Comparison of ENCODE assay signal across 18 mouse cellular contexts in the genomic region with DNA sequence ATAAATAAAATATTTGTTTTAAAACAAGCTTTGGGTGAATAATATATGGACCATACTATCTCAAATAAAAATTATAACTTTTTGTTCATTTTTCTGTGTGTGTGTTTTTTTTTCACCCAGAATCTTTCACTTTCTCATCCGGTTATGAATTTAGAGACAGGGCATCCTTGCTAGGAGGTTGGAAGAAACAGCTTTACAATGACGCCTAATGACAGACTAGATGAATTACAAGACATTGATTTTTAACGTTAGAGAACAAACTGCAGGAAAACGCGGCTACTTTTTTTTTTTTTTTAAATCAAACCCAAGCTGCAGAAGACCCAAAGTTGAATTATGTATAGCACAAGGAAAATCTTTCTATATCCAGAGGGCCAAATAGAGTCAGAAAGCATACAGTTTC. TPM values are rescaled to one million over a fixed set of nuclear protein-coding genes. Genes with fewer than 3 reads are reported as not detected.
A peak's percentile ranks its signal among the peaks of the same experiment; 100 is the strongest.
DNase-seq lines count a peak whose midpoint lies in the region; ATAC-seq and TF ChIP-seq lines count a peak whose summit lies in the region.
"Had no signal": no experiment of that assay in that cellular context is flagged by ENCODE, and none has a peak within 500 bp of the region (broad histone marks: within the 10 kb centered on the region; RNA-seq: fewer than 3 reads in every experiment).

No protein-coding gene starts in this region.

- no peak for TF ChIP-seq POLR2A in thymus, adult 2 months (IDR thresholded peaks at IDR 0.05; ENCODE audit: control insufficient read depth, extremely low read depth, insufficient read depth, low read length, poor library complexity)

- 46% methylated on average over 5 of the region's 5 CpGs for WGBS in forebrain, embryonic 15.5 days
- WGBS in forebrain, embryonic 11.5 days = 58% methylated on average over 5 of the region's 5 CpGs
- 47% methylated on average over 5 of the region's 5 CpGs for WGBS in midbrain, embryonic 14.5 days
- WGBS in thymus, adult 2 months = 75% methylated on average over 5 of the region's 5 CpGs

- H3K4me2 ChIP-seq in forebrain, embryonic 15.5 days (replicated peaks) = peak overlapping the region; percentile 44
- no peak overlapping the region for H3K4me2 ChIP-seq in forebrain, embryonic 11.5 days (ENCODE audit: low read depth, low read length, severe bottlenecking)
- peak overlapping the region; percentile 59 for H3K4me2 ChIP-seq in midbrain, embryonic 14.5 days (ENCODE audit: low read length)
- H3K4me2 ChIP-seq: embryonic facial prominence, embryonic 13.5 days; heart, embryonic 15.5 days had no signal

- H3K4me3 ChIP-seq in forebrain, embryonic 15.5 days = peak overlapping the region; percentile 38
- no peak overlapping the region for H3K4me3 ChIP-seq in forebrain, embryonic 11.5 days (ENCODE audit: low read depth, low read length)
- H3K4me3 ChIP-seq in midbrain, embryonic 14.5 days (replicated peaks; ENCODE audit: low read depth, low read length) = peak overlapping the region; percentile 37
- no peak overlapping the region for H3K4me3 ChIP-seq in thymus, adult 2 months (ENCODE audit: control insufficient read depth, insufficient read depth, low read length)
- H3K4me3 ChIP-seq: embryonic facial prominence, embryonic 13.5 days; gastrocnemius, adult 2 months; heart, embryonic 15.5 days; megakaryocyte, embryonic 14.5 days had no signal

- TF ChIP-seq CTCF in thymus, adult 2 months (IDR thresholded peaks at IDR 0.05; ENCODE audit: borderline replicate concordance, control insufficient read depth, extremely low read depth, insufficient read depth, low read length, poor library complexity) = no peak

- no peak overlapping the region for H3K27ac ChIP-seq in forebrain, embryonic 15.5 days (replicated peaks)
- H3K27ac ChIP-seq in forebrain, embryonic 11.5 days (ENCODE audit: low read depth, low read length) = no peak overlapping the region
- H3K27ac ChIP-seq in midbrain, embryonic 14.5 days (replicated peaks; ENCODE audit: low read depth, low read length) = no peak overlapping the region
- no peak overlapping the region for H3K27ac ChIP-seq in thymus, adult 2 months (ENCODE audit: control insufficient read depth, insufficient read depth, low read length)
- H3K27ac ChIP-seq: embryonic facial prominence, embryonic 13.5 days; gastrocnemius, adult 2 months; heart, embryonic 15.5 days; stomach, postnatal 0 days had no signal

- no peaks in the 10 kb centered on the region for H3K27me3 ChIP-seq in forebrain, embryonic 15.5 days
- no peaks in the 10 kb centered on the region for H3K27me3 ChIP-seq in forebrain, embryonic 11.5 days (ENCODE audit: control insufficient read depth, insufficient read depth, low read length)
- H3K27me3 ChIP-seq in midbrain, embryonic 14.5 days (ENCODE audit: control insufficient read depth, insufficient read depth, low read length) = no peaks in the 10 kb centered on the region
- no peaks in the 10 kb centered on the region for H3K27me3 ChIP-seq in thymus, adult 2 months (ENCODE audit: control insufficient read depth, insufficient read depth, low read length)
- H3K27me3 ChIP-seq: heart, embryonic 15.5 days; megakaryocyte, embryonic 14.5 days had no signal

- H3K4me1 ChIP-seq in forebrain, embryonic 15.5 days = no peaks in the 10 kb centered on the region
- H3K4me1 ChIP-seq in forebrain, embryonic 11.5 days (replicated peaks; ENCODE audit: control insufficient read depth, insufficient read depth, low read length) = no peaks in the 10 kb centered on the region
- H3K4me1 ChIP-seq in midbrain, embryonic 14.5 days (ENCODE audit: control insufficient read depth, insufficient read depth, low read length) = no peaks in the 10 kb centered on the region
- H3K4me1 ChIP-seq in thymus, adult 2 months (replicated peaks; ENCODE audit: control insufficient read depth, insufficient read depth, low read length) = no peaks in the 10 kb centered on the region
- H3K4me1 ChIP-seq: embryonic facial prominence, embryonic 13.5 days; heart, embryonic 15.5 days; megakaryocyte, embryonic 14.5 days had no signal

- no peak for DNase-seq in forebrain, embryonic 11.5 days (ENCODE audit: low spot score)
- peak; percentile 7 for DNase-seq in retina, postnatal 1 day
- DNase-seq in retina, embryonic 14.5 days (ENCODE audit: low spot score) = no peak
- peak; percentile 43 for DNase-seq in midbrain, embryonic 14.5 days
- no peak for DNase-seq in thymus, adult 2 months
- DNase-seq in adrenal gland, adult 2 months = no peak
- DNase-seq: cerebellum, adult 8-10 months had no signal

- 0 out of 2 replicates have a peak overlapping the region, but pooled peaks have one; percentile 39 for H3K9ac ChIP-seq in forebrain, embryonic 15.5 days (replicated peaks)
- no peak overlapping the region for H3K9ac ChIP-seq in forebrain, embryonic 11.5 days (ENCODE audit: low read length)
- H3K9ac ChIP-seq in midbrain, embryonic 14.5 days (replicated peaks; ENCODE audit: low read length) = peak overlapping the region; percentile 28; the same call in 1 of the 2 replicates
- H3K9ac ChIP-seq: embryonic facial prominence, embryonic 13.5 days; heart, embryonic 15.5 days had no signal

- no peak for ATAC-seq in forebrain, embryonic 15.5 days (replicated peaks)
- no peak for ATAC-seq in forebrain, embryonic 11.5 days (replicated peaks; ENCODE audit: low FRiP score)
- no peak for ATAC-seq in midbrain, embryonic 14.5 days (ENCODE audit: low FRiP score, low TSS enrichment)
- ATAC-seq in CD4-positive, CD25-positive, alpha-beta regulatory T cell, adult 4 months = no peak

- H3K9me3 ChIP-seq in forebrain, embryonic 15.5 days = no peaks in the 10 kb centered on the region
- no peaks in the 10 kb centered on the region for H3K9me3 ChIP-seq in forebrain, embryonic 11.5 days (ENCODE audit: control insufficient read depth, low read length)
- H3K9me3 ChIP-seq in midbrain, embryonic 14.5 days (ENCODE audit: control insufficient read depth, low read length) = no peaks in the 10 kb centered on the region
- H3K9me3 ChIP-seq: embryonic facial prominence, embryonic 13.5 days; heart, embryonic 15.5 days had no signal

- no peaks in the 10 kb centered on the region for H3K36me3 ChIP-seq in forebrain, embryonic 15.5 days
- H3K36me3 ChIP-seq in forebrain, embryonic 11.5 days (ENCODE audit: control insufficient read depth, insufficient read depth, low read length) = no peaks in the 10 kb centered on the region
- H3K36me3 ChIP-seq in midbrain, embryonic 14.5 days (ENCODE audit: control insufficient read depth, insufficient read depth, low read length) = no peaks in the 10 kb centered on the region
- H3K36me3 ChIP-seq in thymus, adult 2 months (ENCODE audit: control insufficient read depth, insufficient read depth, low read length) = no peaks in the 10 kb centered on the region
- H3K36me3 ChIP-seq: embryonic facial prominence, embryonic 13.5 days; heart, embryonic 15.5 days had no signal

RNA-seq across cellular contexts. Expression of gene Vwc2l, which starts 0.5 kb away (rescaled TPM):
- polyA plus RNA-seq in forebrain, embryonic 15.5 days (2015; fragmentation: Nextera tagmentation; extraction: Ambion mirVana) = 3.5 and 3.9 TPM in 2 replicates
- 0.15 and 0.16 TPM in 2 replicates for polyA plus RNA-seq in forebrain, embryonic 11.5 days (2014; fragmentation: Nextera tagmentation; extraction: Ambion mirVana)
- 10.6 and 10.9 TPM in 2 replicates for polyA plus RNA-seq in midbrain, embryonic 14.5 days (2014; fragmentation: Nextera tagmentation; extraction: Ambion mirVana)
- polyA plus RNA-seq in CD4-positive, CD25-positive, alpha-beta regulatory T cell, adult 4 months (2017; shearing (Covaris generic)) = not detected
- polyA plus RNA-seq in thymus, adult 2 months (2012; rRNA removed) = not detected in 2 replicates
- not detected for total RNA-seq in adrenal gland, adult 2 months (2021)
- polyA plus RNA-seq in adrenal gland, adult 2 months (2012; rRNA removed) = not detected in 2 replicates
- total RNA-seq: adrenal gland, adult 8-10 months; common myeloid progenitor, adult 5-6 weeks; gastrocnemius, adult 2 months; heart, adult 18-20 months had no signal
- polyA plus RNA-seq: embryonic facial prominence, embryonic 13.5 days; heart, embryonic 15.5 days; limb, embryonic 14.5 days had no signal

Comparison
In these comparisons a context has a peak if more than half of its experiments do, and no peak if none do; other contexts are left out.
1. H3K4me3 ChIP-seq: peak in forebrain, embryonic 15.5 days (single experiment) and midbrain, embryonic 14.5 days (single experiment); none in forebrain, embryonic 11.5 days (single experiment) and thymus, adult 2 months (single experiment).
2. DNase-seq: peak in retina, postnatal 1 day (single experiment) and midbrain, embryonic 14.5 days (single experiment); none in forebrain, embryonic 11.5 days (single experiment), retina, embryonic 14.5 days (single experiment), thymus, adult 2 months (single experiment) and adrenal gland, adult 2 months (single experiment).